Comparison of ENCODE assay signal across 27 mouse cellular contexts in genomic region chr11:7289242-7289938, GRCm38 (mm10).
DNase-seq lines count a peak whose midpoint lies in the region; ATAC-seq lines count a peak whose summit lies in the region.
"Had no signal": no experiment of that assay in that cellular context is flagged by ENCODE, and none has a peak within 500 bp of the region (broad histone marks: within the 10 kb centered on the region; RNA-seq: fewer than 3 reads in every experiment).

No protein-coding gene starts in this region.

- no peaks in the 10 kb centered on the region for H3K4me1 ChIP-seq in hindbrain, embryonic 16.5 days (ENCODE audit: control insufficient read depth, insufficient read depth, low read depth, low read length)
- no peaks in the 10 kb centered on the region for H3K4me1 ChIP-seq in hindbrain, embryonic 12.5 days
- H3K4me1 ChIP-seq: midbrain, embryonic 15.5 days; stomach, embryonic 15.5 days had no signal

- peak; percentile 77 for ATAC-seq in hindbrain, embryonic 16.5 days
- ATAC-seq in hindbrain, embryonic 12.5 days (ENCODE audit: low FRiP score): no peak
- ATAC-seq: activated CD4-positive, CD25-positive, alpha-beta regulatory T cell, adult 4 months; intestine, postnatal 0 days; midbrain, embryonic 15.5 days had no signal

- no peaks in the 10 kb centered on the region for H3K36me3 ChIP-seq in hindbrain, embryonic 16.5 days (ENCODE audit: control insufficient read depth, insufficient read depth, low read length)
- no peaks in the 10 kb centered on the region for H3K36me3 ChIP-seq in hindbrain, embryonic 12.5 days
- H3K36me3 ChIP-seq: hindbrain, embryonic 10.5 days; limb, embryonic 10.5 days; limb, embryonic 15.5 days; midbrain, embryonic 15.5 days; stomach, embryonic 15.5 days had no signal

- H3K4me3 ChIP-seq in hindbrain, embryonic 16.5 days (ENCODE audit: low read length): no peak overlapping the region
- no peak overlapping the region for H3K4me3 ChIP-seq in hindbrain, embryonic 12.5 days
- H3K4me3 ChIP-seq: hindbrain, embryonic 10.5 days; layer of hippocampus, adult 2 months; limb, embryonic 10.5 days; limb, embryonic 15.5 days; midbrain, embryonic 15.5 days; stomach, embryonic 15.5 days had no signal

- no peak overlapping the region for H3K4me2 ChIP-seq in hindbrain, embryonic 16.5 days (ENCODE audit: low read length)
- H3K4me2 ChIP-seq in hindbrain, embryonic 12.5 days (replicated peaks): no peak overlapping the region
- H3K4me2 ChIP-seq: limb, embryonic 15.5 days; lung, embryonic 14.5 days; midbrain, embryonic 15.5 days; stomach, embryonic 15.5 days had no signal

- no peak overlapping the region for H3K27ac ChIP-seq in hindbrain, embryonic 16.5 days (ENCODE audit: low read depth, low read length)
- no peak overlapping the region for H3K27ac ChIP-seq in hindbrain, embryonic 12.5 days
- H3K27ac ChIP-seq: hindbrain, embryonic 10.5 days; layer of hippocampus, adult 2 months; limb, embryonic 10.5 days; limb, embryonic 15.5 days; liver, embryonic 14.5 days; midbrain, embryonic 15.5 days; stomach, embryonic 15.5 days had no signal

- DNase-seq in cerebellum, postnatal 10 days: peak; percentile 33 to 42
- no peak for DNase-seq in cerebellum, adult 11-12 months
- DNase-seq in brain, adult 2 months (ENCODE audit: low read depth, low spot score): peak; percentile 22
- peak; percentile 8 to 34 for DNase-seq in layer of hippocampus, adult 8-10 months (ENCODE audit: low spot score in 2 of 2)
- no peak for DNase-seq in kidney, adult 18-20 months
- no peak for DNase-seq in thymus, adult 18-20 months
- DNase-seq: adrenal gland, adult 2 months; cerebellum, adult 18-20 months; cerebellum, postnatal 36 days; gastrocnemius, postnatal 10 days; heart, postnatal 14 days; kidney, postnatal 25 days; lung, embryonic 14.5 days; lung, postnatal 14 days; right cerebral cortex, postnatal 25 days; thymus, postnatal 14 days had no signal

- no peak overlapping the region for H3K9ac ChIP-seq in hindbrain, embryonic 16.5 days (ENCODE audit: low read depth, low read length)
- no peak overlapping the region for H3K9ac ChIP-seq in hindbrain, embryonic 12.5 days
- H3K9ac ChIP-seq: limb, embryonic 15.5 days; liver, embryonic 14.5 days; lung, embryonic 14.5 days; midbrain, embryonic 15.5 days; stomach, embryonic 15.5 days had no signal

- H3K27me3 ChIP-seq in hindbrain, embryonic 16.5 days (replicated peaks; ENCODE audit: control insufficient read depth, insufficient read depth, low read length): no peaks in the 10 kb centered on the region
- H3K27me3 ChIP-seq in hindbrain, embryonic 12.5 days: no peaks in the 10 kb centered on the region
- H3K27me3 ChIP-seq: limb, embryonic 15.5 days; midbrain, embryonic 15.5 days; stomach, embryonic 15.5 days had no signal

- no peaks in the 10 kb centered on the region for H3K9me3 ChIP-seq in hindbrain, embryonic 16.5 days (ENCODE audit: control insufficient read depth, low read length)
- H3K9me3 ChIP-seq in hindbrain, embryonic 12.5 days (replicated peaks): no peaks in the 10 kb centered on the region
- H3K9me3 ChIP-seq: hindbrain, embryonic 10.5 days; limb, embryonic 10.5 days; limb, embryonic 15.5 days; midbrain, embryonic 15.5 days; stomach, embryonic 15.5 days had no signal

- 81% methylated on average over 8 of the region's 8 CpGs for WGBS in hindbrain, embryonic 16.5 days
- WGBS in hindbrain, embryonic 12.5 days: 86% methylated on average over 8 of the region's 8 CpGs

Comparison
In these comparisons a context has a peak if more than half of its experiments do, and no peak if none do; other contexts are left out.
1. DNase-seq: peak in cerebellum, postnatal 10 days (2 of 2), brain, adult 2 months (single experiment) and layer of hippocampus, adult 8-10 months (2 of 2); none in cerebellum, adult 11-12 months (single experiment), kidney, adult 18-20 months (single experiment) and thymus, adult 18-20 months (0 of 2).